Mouse (Mus musculus): ENCODE data around the gene Adamtsl5.

DNA sequence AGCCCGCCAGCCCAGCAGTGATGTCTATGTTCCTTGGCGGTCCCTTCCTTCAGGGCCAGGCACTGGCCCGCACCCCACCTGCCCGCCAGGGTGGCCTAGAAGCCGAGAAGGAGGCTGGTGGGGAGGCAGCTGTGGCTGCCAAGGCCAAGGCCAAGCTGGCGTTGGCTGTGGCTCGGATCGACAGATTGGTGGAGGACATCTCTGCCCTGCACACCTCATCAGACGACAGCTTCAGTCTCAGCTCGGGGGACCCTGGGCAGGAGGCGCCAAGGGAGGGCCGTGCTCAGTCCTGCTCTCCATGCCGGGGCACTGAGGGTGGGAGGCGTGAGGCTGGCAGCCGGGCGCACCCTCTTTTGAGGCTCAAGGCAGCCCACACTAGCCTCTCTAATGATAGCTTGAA lies 36.7 kb downstream of the Adamtsl5 start:
- TF ChIP-seq CTCF (IDR thresholded peaks at IDR 0.05; ENCODE audit: low read depth): no peak
- no peak for TF ChIP-seq EP300 (IDR thresholded peaks at IDR 0.05; ENCODE audit: low read depth)

All from heart, postnatal 0 days (tissue).